Mouse (Mus musculus) midbrain, postnatal 0 days (tissue): ENCODE measurements at regions not wholly inside any gene's neighbourhood (a gene's known extent, or its start where the extent isn't known, plus 50 kb on each side); places are given as distances from the start of the nearest gene placed in this dataset.
A peak's percentile ranks its signal among the peaks of the same experiment; 100 is the strongest.

Experiments
- ATAC-seq: fragments of 200-750 bp; cut with Nextera tagmentation; 2 replicates; pipeline ENCODE4 v1.8.0; 2017; ENCODE audit warnings: moderate number of reproducible peaks, mild to moderate bottlenecking, moderate TSS enrichment, moderate library complexity; ENCODE audit not compliant: low FRiP score
- DNase-seq: peaks from one replicate; pipeline ENCODE4 v3.0.0-alpha.2; 2015; ENCODE audit warnings: low spot score
- H3K27ac ChIP-seq: fragments of 300-500 bp; sonication (generic); 2 replicates; pipeline ENCODE4 v1.5.1; 2014; ENCODE audit warnings: low read depth, mild to moderate bottlenecking, low read length, mixed read lengths
- H3K27me3 ChIP-seq: fragments of 300-500 bp; sonication (generic); 2 replicates; pipeline ENCODE4 v1.6.1; 2014; ENCODE audit warnings: low read length, control low read depth, mixed read lengths; ENCODE audit not compliant: insufficient read depth
- H3K36me3 ChIP-seq: fragments of 300-500 bp; sonication (generic); 2 replicates; pipeline ENCODE4 v1.6.1; 2014; ENCODE audit warnings: low read length, control low read depth, mixed read lengths; ENCODE audit not compliant: insufficient read depth
- H3K4me1 ChIP-seq: fragments of 300-500 bp; sonication (generic); 2 replicates; pipeline ENCODE4 v1.6.1; 2014; ENCODE audit warnings: mild to moderate bottlenecking, control low read depth, antibody characterized with exemption, low read length, mixed read lengths; ENCODE audit not compliant: insufficient read depth
- H3K4me2 ChIP-seq: fragments of 300-500 bp; sonication (generic); 2 replicates; pipeline ENCODE4 v1.6.1; 2014; ENCODE audit warnings: low read depth, mild to moderate bottlenecking, low read length, mixed read lengths; ENCODE audit not compliant: poor library complexity, severe bottlenecking
- H3K4me3 ChIP-seq: fragments of 300-500 bp; sonication (generic); 2 replicates; pipeline ENCODE4 v1.5.1; 2014; ENCODE audit warnings: low read depth, mild to moderate bottlenecking, low read length, moderate library complexity
- H3K9ac ChIP-seq: fragments of 300-500 bp; sonication (generic); replicated peaks from 2 replicates; pipeline ENCODE4 v1.6.1; 2014; ENCODE audit warnings: mild to moderate bottlenecking, low read length, moderate library complexity, mixed read lengths; ENCODE audit not compliant: poor library complexity, severe bottlenecking
- H3K9me3 ChIP-seq: fragments of 300-500 bp; sonication (generic); 2 replicates; pipeline ENCODE4 v1.6.1; 2016; ENCODE audit warnings: low read length, control low read depth
- CTCF ChIP-seq: IDR thresholded peaks from 2 replicates; pipeline ENCODE4 v1.5.1; 2016; ENCODE audit warnings: antibody characterized with exemption, mild to moderate bottlenecking
- WGBS: fragments of 180-500 bp; shearing (Covaris S2); extraction: QIAGEN DNeasy Blood & Tissue Kit; methylation state at CpG from one replicate; pipeline ENCODE4 v1.1.7; 2014; 5-methylcytosine and 5-hydroxymethylcytosine counted together

- 52% methylated on average over 4 of the region's 4 CpGs for WGBS
- Histone ChIP-seq H3K4me1 (no peaks in the 10 kb centered on the region), H3K27ac (no peak overlapping the region), H3K27me3 (no peaks in the 10 kb centered on the region), H3K4me3 (no peak overlapping the region), H3K9ac (no peak overlapping the region), H3K36me3 (no peaks in the 10 kb centered on the region), H3K9me3 (no peaks in the 10 kb centered on the region), H3K4me2 (no peak overlapping the region)
- ATAC-seq: no peak
- no peak for DNase-seq
- TF ChIP-seq CTCF: no peak
Observed at GRCm38 (mm10) chr1:193568586-193569174, 198.6 kb upstream of the Camk1g start.

DNA sequence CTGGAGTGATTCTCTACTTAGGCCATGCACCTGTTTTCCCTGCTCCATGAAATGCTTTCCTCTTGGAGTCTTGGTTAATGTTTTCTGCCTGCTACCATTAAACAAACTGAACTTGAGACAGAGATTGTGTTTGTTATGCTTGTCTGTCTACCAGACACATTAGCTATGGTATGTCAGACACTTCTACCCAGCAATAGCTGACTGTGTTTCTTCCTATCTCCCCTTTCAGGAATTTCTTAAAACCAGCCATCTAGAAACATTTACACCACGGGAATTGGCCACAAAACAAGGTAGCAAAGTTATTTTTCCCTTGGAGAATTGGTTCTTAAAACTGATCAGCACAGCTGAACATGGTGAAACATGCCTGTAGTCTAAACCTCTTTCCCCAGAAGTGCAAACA, 197.1 kb upstream of the Camk1g start:
- no peak overlapping the region for H3K4me2 ChIP-seq
- H3K9me3 ChIP-seq: no peaks in the 10 kb centered on the region
- no peaks in the 10 kb centered on the region for H3K36me3 ChIP-seq
- H3K4me3 ChIP-seq: no peak overlapping the region
- DNase-seq: no peak
- no peaks in the 10 kb centered on the region for H3K27me3 ChIP-seq
- TF ChIP-seq CTCF: no peak
- ATAC-seq: no peak
- H3K9ac ChIP-seq: no peak overlapping the region
- H3K27ac ChIP-seq: no peak overlapping the region
- 53% methylated on average over 1 of the region's 1 CpGs for WGBS
- no peaks in the 10 kb centered on the region for H3K4me1 ChIP-seq

DNA sequence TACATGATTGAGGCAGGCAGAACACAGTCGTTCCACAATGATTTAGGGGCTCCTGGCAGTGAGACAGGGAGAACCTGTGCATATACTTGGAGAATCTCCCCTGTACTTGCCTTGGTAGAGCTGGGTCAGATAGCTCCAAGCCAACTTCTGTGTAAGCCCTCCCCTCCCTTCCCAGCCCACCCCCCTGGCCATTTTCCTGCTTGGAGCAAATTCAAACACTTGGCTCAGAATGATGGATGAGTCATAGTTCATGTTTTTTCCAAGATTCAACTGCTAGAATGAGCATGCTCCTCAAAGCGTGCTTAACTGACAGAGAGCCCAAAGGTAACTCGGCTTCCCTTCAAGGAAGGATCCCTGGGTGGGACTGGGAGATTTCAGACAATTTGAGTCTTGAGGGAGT, 194.1 kb upstream of the Camk1g start:
- Histone ChIP-seq H3K4me2 (no peak overlapping the region), H3K9ac (no peak overlapping the region), H3K4me1 (no peaks in the 10 kb centered on the region), H3K27ac (no peak overlapping the region), H3K9me3 (no peaks in the 10 kb centered on the region), H3K36me3 (no peaks in the 10 kb centered on the region), H3K4me3 (no peak overlapping the region), H3K27me3 (no peaks in the 10 kb centered on the region)
- no peak for ATAC-seq
- WGBS: 69% methylated on average over 3 of the region's 3 CpGs
- peak; percentile 20 for DNase-seq
- TF ChIP-seq CTCF: no peak

- H3K4me1 ChIP-seq: no peaks in the 10 kb centered on the region
- WGBS: 92% methylated on average over 2 of the region's 2 CpGs
- ATAC-seq: no peak
- H3K27me3 ChIP-seq: no peaks in the 10 kb centered on the region
- H3K9ac ChIP-seq: no peak overlapping the region
- no peak for TF ChIP-seq CTCF
- no peak overlapping the region for H3K4me2 ChIP-seq
- no peak overlapping the region for H3K4me3 ChIP-seq
- no peak overlapping the region for H3K27ac ChIP-seq
- DNase-seq: no peak
- no peaks in the 10 kb centered on the region for H3K36me3 ChIP-seq
- no peaks in the 10 kb centered on the region for H3K9me3 ChIP-seq
Observed at GRCm38 (mm10) chr1:193562242-193562641, 192.1 kb upstream of the Camk1g start.

DNA sequence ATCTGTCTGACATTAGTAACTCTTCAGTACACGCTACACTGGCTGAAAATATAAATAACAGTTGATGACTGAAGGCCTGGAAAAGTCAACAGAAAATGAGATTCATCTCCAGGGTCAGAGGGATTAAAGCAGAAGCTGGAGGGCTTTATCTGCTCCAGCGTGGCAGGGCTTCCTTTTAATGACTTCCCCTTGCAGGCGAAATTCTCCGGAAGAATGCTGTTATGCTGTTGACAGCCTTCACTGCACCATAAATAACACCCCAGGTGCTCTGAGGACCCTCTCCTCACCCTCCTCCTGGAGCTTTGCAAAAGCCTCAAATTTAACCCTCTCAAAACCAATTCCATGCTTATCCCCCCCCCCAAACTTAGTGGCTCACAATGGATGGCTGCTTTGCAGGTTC, 188.0 kb upstream of the Camk1g start:
- no peak for TF ChIP-seq CTCF
- ATAC-seq: no peak
- Histone ChIP-seq H3K4me3 (no peak overlapping the region), H3K9ac (no peak overlapping the region), H3K27ac (no peak overlapping the region), H3K4me1 (no peaks in the 10 kb centered on the region), H3K36me3 (no peaks in the 10 kb centered on the region), H3K27me3 (no peaks in the 10 kb centered on the region), H3K9me3 (no peaks in the 10 kb centered on the region), H3K4me2 (no peak overlapping the region)
- no peak for DNase-seq
- WGBS: 18% methylated on average over 4 of the region's 4 CpGs

DNA sequence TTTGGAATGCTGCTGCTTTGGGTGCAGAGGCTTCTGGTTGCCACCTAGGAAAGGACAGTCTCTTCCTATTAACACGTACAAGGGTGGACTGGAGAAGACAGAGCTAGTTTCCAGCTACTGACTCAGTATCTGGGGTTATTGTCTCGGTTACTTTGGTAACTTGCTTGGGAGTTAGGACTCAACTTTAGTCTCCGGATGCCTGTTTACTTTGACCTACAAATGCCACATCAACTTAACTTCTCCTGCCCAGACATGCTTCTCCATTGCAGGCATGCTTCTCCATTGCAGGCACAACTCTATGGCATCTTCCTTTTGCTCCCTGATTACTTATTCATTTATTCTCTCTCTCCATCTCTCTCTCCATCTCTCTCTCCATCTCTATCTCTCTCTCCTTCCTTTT, 184.6 kb upstream of the Camk1g start:
- Histone ChIP-seq H3K4me1 (no peaks in the 10 kb centered on the region), H3K27me3 (no peaks in the 10 kb centered on the region), H3K4me3 (no peak overlapping the region), H3K27ac (no peak overlapping the region), H3K4me2 (no peak overlapping the region), H3K9ac (no peak overlapping the region), H3K36me3 (no peaks in the 10 kb centered on the region), H3K9me3 (no peaks in the 10 kb centered on the region)
- no peak for DNase-seq
- 90% methylated on average over 3 of the region's 3 CpGs for WGBS
- no peak for TF ChIP-seq CTCF
- no peak for ATAC-seq
